Mouse (Mus musculus) cerebellum, adult 2 months (tissue): ENCODE measurements around the gene Gm1043. TPM values are rescaled to one million over a fixed set of nuclear protein-coding genes. Genes with fewer than 3 reads are reported as not detected.
A peak's percentile ranks its signal among the peaks of the same experiment; 100 is the strongest.

Source experiments
- DNase-seq, 2 experiments: peaks; one replicate each; pipeline ENCODE4 v3.0.0; 2021
- H3K27ac ChIP-seq: fragments of 200-500 bp; 2 replicates; pipeline ENCODE4 v1.5.1; 2012; ENCODE audit warnings: low read length, control low read depth, inconsistent platforms; ENCODE audit not compliant: insufficient read depth
- H3K27me3 ChIP-seq: fragments of 200-500 bp; 2 replicates; pipeline ENCODE4 v1.6.1; 2012; ENCODE audit warnings: inconsistent platforms, mild to moderate bottlenecking, low read length, moderate library complexity; ENCODE audit not compliant: control insufficient read depth, insufficient read depth
- H3K4me1 ChIP-seq: fragments of 200-500 bp; 2 replicates; pipeline ENCODE4 v1.6.1; 2011; ENCODE audit warnings: low read length; ENCODE audit not compliant: control insufficient read depth, insufficient read depth
- H3K4me3 ChIP-seq: fragments of 200-500 bp; replicated peaks from 2 replicates; pipeline ENCODE3; 2011; ENCODE audit warnings: mild to moderate bottlenecking, low read depth, low read length, control low read depth; ENCODE audit not compliant: insufficient read depth
- CTCF ChIP-seq: fragments of 200-500 bp; IDR thresholded peaks from 2 replicates; pipeline ENCODE4 v1.5.1; 2011; ENCODE audit warnings: low read depth, mild to moderate bottlenecking, control low read depth, low read length, moderate library complexity, borderline replicate concordance; ENCODE audit not compliant: insufficient read depth
- POLR2A ChIP-seq: fragments of 200-500 bp; IDR thresholded peaks from 2 replicates; pipeline ENCODE4 v1.6.1; 2011; ENCODE audit warnings: low read length, control low read depth, borderline replicate concordance; ENCODE audit not compliant: insufficient read depth
- WGBS: fragments of 180-500 bp; shearing (Covaris S2); methylation state at CpG from one replicate; pipeline ENCODE4 v1.1.7; 2018; 5-methylcytosine and 5-hydroxymethylcytosine counted together
- polyA plus RNA-seq: library from polyadenylated mRNA; depleted of rRNA; stranded (reverse); fragments of >200 nt; gene quantifications from 2 replicates; pipeline ENCODE4 v1.2.3, GENCODE M21; 2012

Gene Gm1043
- polyA plus RNA-seq, 1 experiment = 6.0 TPM

DNA sequence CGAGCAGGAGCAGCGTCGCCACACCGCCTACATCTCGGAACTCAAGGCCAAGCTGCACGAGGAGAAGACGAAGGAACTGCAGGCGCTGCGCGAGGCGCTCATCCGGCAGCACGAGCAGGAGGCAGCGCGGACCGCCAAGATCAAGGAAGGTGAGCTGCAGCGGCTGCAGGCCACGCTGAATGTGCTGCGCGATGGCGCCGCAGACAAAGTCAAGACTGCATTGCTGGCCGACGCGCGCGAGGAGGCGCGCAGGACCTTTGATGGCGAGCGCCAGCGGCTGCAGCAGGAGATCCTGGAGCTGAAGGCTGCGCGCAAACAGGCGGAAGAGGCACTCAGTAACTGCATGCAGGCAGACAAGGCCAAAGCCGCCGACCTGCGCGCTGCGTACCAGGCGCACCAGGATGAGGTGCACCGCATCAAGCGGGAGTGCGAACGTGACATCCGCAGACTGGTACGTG is 6.0 kb downstream of the Gm1043 start:
- 4% methylated on average over 47 of the region's 47 CpGs for WGBS
- peak overlapping the region; percentile 50 for H3K4me3 ChIP-seq
- H3K27me3 ChIP-seq = no peaks in the 10 kb centered on the region
- no peak overlapping the region for H3K27ac ChIP-seq
- DNase-seq = peak; percentile 59 to 62
- no peak for TF ChIP-seq CTCF
- TF ChIP-seq POLR2A = no peak
- peaks cover 5% of the 10 kb centered on the region; the same call in 1 of the 2 replicates for H3K4me1 ChIP-seq

DNA sequence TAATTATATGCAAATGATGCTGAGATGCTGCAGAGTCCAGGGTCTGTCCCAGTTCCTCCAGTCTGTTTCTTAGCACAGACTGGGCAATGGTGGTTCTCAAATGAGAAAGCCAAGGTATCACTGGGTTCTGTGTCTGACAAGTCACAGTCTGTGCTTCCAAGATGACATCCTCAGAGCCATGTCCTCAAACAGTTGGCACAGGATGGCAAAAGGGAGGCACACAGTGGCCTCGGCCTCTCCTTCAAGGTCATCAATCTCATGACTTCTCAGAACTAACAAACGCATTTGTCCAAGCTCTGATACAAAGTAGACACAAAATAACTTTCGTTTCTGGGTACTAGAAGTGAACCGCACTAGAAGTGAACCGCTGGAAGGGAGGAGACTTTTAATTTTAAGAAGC is 9.8 kb downstream of the Gm1043 start:
- Histone ChIP-seq H3K27ac (no peak overlapping the region), H3K4me3 (no peak overlapping the region), H3K27me3 (no peaks in the 10 kb centered on the region), H3K4me1 (peaks cover 5% of the 10 kb centered on the region; the same call in 1 of the 2 replicates)
- WGBS = 92% methylated on average over 5 of the region's 5 CpGs
- DNase-seq = no peak
- TF ChIP-seq POLR2A = no peak
- no peak for TF ChIP-seq CTCF

GRCm38 (mm10) chr5:37097591-37097990 is 12.4 kb downstream of the Gm1043 start:
- no peaks in the 10 kb centered on the region for H3K27me3 ChIP-seq
- DNase-seq = no peak
- WGBS = 63% methylated on average over 6 of the region's 6 CpGs
- no peaks in the 10 kb centered on the region for H3K4me1 ChIP-seq
- TF ChIP-seq CTCF (no peak), POLR2A (no peak)
- no peak overlapping the region for H3K27ac ChIP-seq
- H3K4me3 ChIP-seq = no peak overlapping the region

- Histone ChIP-seq H3K27me3 (no peaks in the 10 kb centered on the region), H3K27ac (no peak overlapping the region), H3K4me3 (no peak overlapping the region), H3K4me1 (no peaks in the 10 kb centered on the region; the same call in 1 of the 2 replicates)
- DNase-seq = no peak
- TF ChIP-seq CTCF (no peak), POLR2A (no peak)
- 67% methylated on average over 5 of the region's 5 CpGs for WGBS
These were observed 15.6 kb downstream of the Gm1043 start for GRCm38 (mm10) chr5:37100813-37101212.

DNA sequence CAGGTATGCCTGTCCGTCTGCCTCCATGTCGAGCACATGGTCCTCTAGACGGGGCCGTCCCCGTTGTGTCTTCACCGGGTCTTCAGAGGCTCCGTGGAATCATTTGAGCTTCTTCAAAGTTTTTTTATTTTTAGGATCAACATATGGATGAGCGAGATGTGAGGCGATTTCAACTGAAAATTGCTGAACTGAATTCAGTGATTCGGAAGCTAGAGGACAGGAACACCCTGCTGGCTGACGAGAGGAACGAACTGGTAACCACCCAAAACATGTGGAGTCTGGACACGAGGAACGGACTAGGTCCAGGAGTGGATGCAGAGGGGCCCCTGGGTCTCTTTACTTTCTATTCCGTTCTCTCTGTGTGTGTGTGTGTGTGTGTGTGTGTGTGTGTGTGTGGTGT is 16.5 kb downstream of the Gm1043 start:
- H3K27ac ChIP-seq = no peak overlapping the region
- DNase-seq = no peak
- TF ChIP-seq POLR2A = no peak
- no peak for TF ChIP-seq CTCF

GRCm38 (mm10) chr5:37102056-37102455 is 16.9 kb downstream of the Gm1043 start:
- Histone ChIP-seq H3K27ac (no peak overlapping the region), H3K27me3 (no peaks in the 10 kb centered on the region), H3K4me3 (no peak overlapping the region), H3K4me1 (no peaks in the 10 kb centered on the region; the same call in none of the 2 replicates)
- WGBS = 70% methylated on average over 6 of the region's 6 CpGs
- no peak for TF ChIP-seq POLR2A
- no peak for TF ChIP-seq CTCF
- DNase-seq = no peak

More for the DNA sequence above, 16.5 kb downstream of the Gm1043 start:
- H3K4me1 ChIP-seq = no peaks in the 10 kb centered on the region; the same call in none of the 2 replicates
- H3K4me3 ChIP-seq = no peak overlapping the region
- WGBS = 71% methylated on average over 15 of the region's 15 CpGs
- H3K27me3 ChIP-seq = no peaks in the 10 kb centered on the region

- DNase-seq = no peak
These were observed 20.6 kb downstream of the Gm1043 start for GRCm38 (mm10) chr5:37105531-37106456.

DNA sequence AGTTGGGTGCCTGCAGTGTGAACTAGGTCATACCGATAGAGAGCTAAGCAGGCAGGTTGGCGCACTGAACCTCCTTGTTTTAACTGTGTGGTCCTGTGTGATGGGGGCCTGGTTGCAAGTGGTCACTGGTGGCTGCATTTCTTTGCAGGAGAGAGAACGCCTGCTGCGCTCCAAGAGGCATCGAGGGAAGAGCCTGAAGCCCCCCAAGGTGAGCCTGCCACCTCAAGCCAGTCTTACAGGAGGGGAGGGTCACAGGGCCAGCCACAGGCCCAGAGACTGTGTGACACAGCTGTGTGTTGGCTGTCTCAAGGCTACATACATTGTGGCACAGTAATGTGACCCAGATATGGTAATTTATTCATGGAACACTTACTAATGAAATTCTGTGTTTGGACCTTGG is 21.9 kb downstream of the Gm1043 start:
- Histone ChIP-seq H3K27ac (no peak overlapping the region), H3K4me1 (no peaks in the 10 kb centered on the region; the same call in none of the 2 replicates), H3K27me3 (no peaks in the 10 kb centered on the region), H3K4me3 (no peak overlapping the region)
- TF ChIP-seq CTCF (no peak), POLR2A (no peak)
- 81% methylated on average over 5 of the region's 5 CpGs for WGBS
- no peak for DNase-seq

More at GRCm38 (mm10) chr5:37105531-37106456, 20.6 kb downstream of the Gm1043 start:
- no peak overlapping the region for H3K4me3 ChIP-seq
- H3K4me1 ChIP-seq = no peaks in the 10 kb centered on the region; the same call in none of the 2 replicates
- no peak for TF ChIP-seq POLR2A
- TF ChIP-seq CTCF = no peak
- 67% methylated on average over 23 of the region's 23 CpGs for WGBS
- no peaks in the 10 kb centered on the region for H3K27me3 ChIP-seq
- H3K27ac ChIP-seq = no peak overlapping the region
